Mouse (Mus musculus) heart, postnatal 0 days (tissue): Measurements from ENCODE around the gene Rtn4rl2.

Experiments
- CTCF ChIP-seq: IDR thresholded peaks from 2 replicates; pipeline ENCODE4 v1.5.1; 2016; ENCODE audit warnings: antibody characterized with exemption, control low read depth, low read depth
- EP300 ChIP-seq: IDR thresholded peaks from 2 replicates; pipeline ENCODE4 v1.6.1; 2016; ENCODE audit warnings: antibody characterized with exemption, low read depth

DNA sequence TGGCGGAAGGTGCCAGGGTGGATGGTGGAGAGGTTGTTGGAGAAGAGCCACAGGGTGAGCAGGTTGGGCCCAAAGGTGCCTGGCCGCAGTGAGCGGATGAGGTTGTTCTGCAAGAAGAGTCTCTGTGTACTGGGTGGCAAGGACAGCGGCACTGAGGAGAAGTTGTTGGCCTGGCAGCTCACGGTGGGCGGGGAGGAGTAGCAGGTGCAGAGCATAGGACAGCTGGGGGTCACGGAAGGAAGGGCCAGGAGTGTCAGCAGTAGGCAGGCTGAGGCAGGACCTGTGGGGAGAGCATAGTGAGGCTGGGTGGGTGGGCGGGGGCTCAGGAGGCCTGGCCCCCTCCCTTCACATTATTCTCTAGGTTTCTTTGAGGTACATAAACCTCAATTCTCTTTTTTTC is 5.9 kb downstream of the Rtn4rl2 start:
- TF ChIP-seq CTCF (no peak), EP300 (no peak)
